Mouse (Mus musculus) mouse embryonic stem cell (cell line): ENCODE measurements at regions not wholly inside any gene's neighbourhood (a gene's known extent, or its start where the extent isn't known, plus 50 kb on each side); places are given as distances from the start of the nearest gene placed in this dataset.
"Not testable (repeated sequence)": the region's sequence is repeated elsewhere in the genome, so short reads cannot be mapped to it uniquely, and the experiment has no call there.

ENCODE experiments used
- in situ Hi-C, 2 experiments: fragments of 300-500 bp; cut with MboI; formaldehyde crosslinking; loops; 1 replicate in 1 of 2; 3 replicates in 1 of 2; pipeline ENCODE4 v1.14.3; 2019 to 2020; ENCODE audit warnings: low sequenced_read_pairs in 2 of 2, low pct_unique_long_range_greater_than_20kb in 1 of 2, mixed read lengths in 1 of 2; ENCODE audit not compliant: unreplicated experiment in 1 of 2

GRCm38 (mm10) chr4:4708261-4708660 is 84.9 kb downstream of the Impad1 start:
- in situ Hi-C loops = loop anchor here (25.0 kb wide), 3 partner anchors 571 to 746 kb away; partner anchors contain the start of gene Gm11808 (in 1 of the 2)

GRCm38 (mm10) chr4:4699102-4699501 is 94.1 kb downstream of the Impad1 start:
- in situ Hi-C loops = no loop called here

GRCm38 (mm10) chr4:4695413-4695812 is 97.7 kb downstream of the Impad1 start:
- in situ Hi-C loops = no loop called here

GRCm38 (mm10) chr4:4686920-4687319 is 106.2 kb downstream of the Impad1 start:
- in situ Hi-C loops = no loop called here

DNA sequence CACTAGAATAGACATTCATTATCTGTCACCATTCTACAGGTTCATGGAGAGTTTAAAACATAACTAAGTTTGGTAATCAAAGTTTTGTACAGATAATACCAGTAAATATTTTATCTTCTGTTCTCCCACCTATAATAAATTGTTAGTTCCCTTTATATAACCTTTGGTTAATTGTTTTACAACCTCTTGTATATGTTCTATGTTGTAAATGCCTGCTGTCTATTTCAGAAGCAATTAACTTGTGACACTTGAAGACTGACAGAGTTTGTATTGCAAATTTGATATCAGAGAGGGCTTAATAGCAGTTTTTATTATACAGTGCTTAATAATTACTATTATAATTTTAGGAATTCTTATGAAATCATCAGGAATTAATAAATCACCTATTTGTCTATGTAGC is 118.5 kb downstream of the Impad1 start:
- in situ Hi-C loops = no loop called here

- in situ Hi-C loops = no loop called here
These were observed 142.9 kb downstream of the Impad1 start for GRCm38 (mm10) chr4:4650251-4650650.

- in situ Hi-C loops = no loop called here
These were observed 147.9 kb downstream of the Impad1 start for GRCm38 (mm10) chr4:4645264-4645663.

- in situ Hi-C loops = no loop called here
These were observed 156.9 kb downstream of the Impad1 start for GRCm38 (mm10) chr4:4636258-4636657.

GRCm38 (mm10) chr4:4635856-4636255 is 157.3 kb downstream of the Impad1 start:
- in situ Hi-C loops = no loop called here

- in situ Hi-C loops = no loop called here
These were observed 157.8 kb downstream of the Impad1 start for GRCm38 (mm10) chr4:4635338-4635737.

DNA sequence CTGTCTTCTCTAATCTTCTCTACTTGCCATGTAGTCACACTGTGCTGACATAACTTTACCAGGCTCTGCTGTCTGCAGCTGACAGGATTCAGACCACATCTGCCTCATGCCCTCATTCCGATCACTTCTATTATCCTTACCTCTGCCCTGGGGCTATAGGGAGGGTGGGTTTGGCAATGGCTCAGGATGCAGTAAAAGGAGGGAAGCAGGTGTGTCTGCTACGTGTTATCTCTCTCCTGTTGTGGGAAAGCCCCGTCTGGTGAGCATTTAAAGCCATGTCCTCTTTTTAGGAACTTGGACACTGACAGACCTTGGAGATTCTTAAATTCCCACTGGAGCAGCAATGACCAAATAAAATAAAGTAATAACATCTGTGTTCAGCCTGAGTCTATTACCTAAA is 158.5 kb downstream of the Impad1 start:
- in situ Hi-C loops = no loop called here

GRCm38 (mm10) chr4:4630750-4631149 is 162.4 kb downstream of the Impad1 start:
- in situ Hi-C loops = no loop called here

DNA sequence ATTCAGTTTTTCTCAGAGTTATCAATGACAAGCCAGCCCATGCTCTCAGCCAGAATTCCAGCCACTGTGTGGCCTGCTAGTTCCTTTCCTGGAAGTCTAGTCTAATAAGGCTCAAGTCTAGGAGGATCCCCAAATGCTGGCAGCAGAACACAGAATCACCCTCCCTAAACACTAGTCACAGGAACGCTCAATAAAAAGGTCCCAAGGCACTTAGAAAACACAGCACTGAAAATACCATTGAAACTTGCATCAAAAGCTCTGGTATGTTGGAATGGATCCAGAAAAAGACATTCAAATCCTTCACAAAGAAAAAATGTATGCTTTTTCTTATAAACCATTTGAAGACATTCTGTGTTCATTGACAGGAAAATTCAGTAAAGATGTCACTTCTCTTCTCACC is 163.9 kb downstream of the Impad1 start:
- in situ Hi-C loops = no loop called here

- in situ Hi-C loops = no loop called here
These were observed 169.3 kb downstream of the Impad1 start for GRCm38 (mm10) chr4:4623840-4624239.

DNA sequence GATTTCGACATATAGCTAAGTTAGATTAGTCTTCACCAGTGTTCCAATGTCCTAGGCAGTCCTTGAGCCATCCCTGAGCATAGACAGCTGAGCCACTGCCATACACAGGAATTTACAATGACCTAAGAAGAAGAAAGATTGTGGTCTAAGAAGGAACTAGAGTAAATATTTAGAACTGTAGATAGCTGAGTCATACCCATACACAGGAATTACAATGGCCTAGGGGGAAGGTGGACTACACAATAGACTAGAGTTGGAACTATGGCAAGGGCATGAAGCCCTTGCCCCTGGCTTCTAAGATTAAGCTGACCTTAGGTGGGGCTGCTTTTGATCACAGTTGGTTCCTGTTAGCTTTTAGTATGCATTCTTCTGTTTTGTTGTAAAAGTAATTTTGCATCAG is 173.0 kb downstream of the Impad1 start:
- in situ Hi-C loops = not testable (repeated sequence)

DNA sequence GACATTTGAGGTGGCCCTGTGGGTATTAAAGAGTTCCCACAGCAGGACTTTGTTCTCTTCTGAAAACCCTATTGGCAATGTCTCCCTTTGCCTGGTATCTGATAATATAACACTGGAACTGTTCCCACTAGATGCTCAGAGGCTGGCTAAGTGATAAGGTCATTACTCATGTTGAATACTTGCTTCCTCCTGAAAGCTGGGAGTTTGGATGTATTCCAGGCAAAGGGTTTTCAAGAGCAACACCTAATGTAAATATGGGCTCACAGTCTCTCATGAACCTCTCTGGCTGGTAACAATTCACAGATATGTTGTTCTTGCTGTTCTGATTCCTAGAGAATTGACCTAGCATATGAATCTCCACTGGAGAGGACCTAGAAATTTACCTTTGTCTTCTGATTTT is 178.6 kb downstream of the Impad1 start:
- in situ Hi-C loops = no loop called here
